Mouse (Mus musculus) fat pad, adult 2 months (tissue): ENCODE results near the gene Esrra.
"Not testable (repeated sequence)": the region's sequence is repeated elsewhere in the genome, so short reads cannot be mapped to it uniquely, and the experiment has no call there.

Source experiments
- DNase-seq: peaks from one replicate; pipeline ENCODE4 v3.0.0-alpha.2; 2011; ENCODE audit warnings: low read depth, low spot score; ENCODE audit errors: extremely low read depth

Esrra gene

GRCm38 (mm10) chr19:6906199-6906598 lies 15.4 kb downstream of the Esrra start:
- DNase-seq = no peak

GRCm38 (mm10) chr19:6905498-6906159 lies 16.0 kb downstream of the Esrra start:
- DNase-seq = no peak

GRCm38 (mm10) chr19:6904846-6905245 lies 16.8 kb downstream of the Esrra start:
- no peak for DNase-seq

- no peak for DNase-seq
These were observed 18.6 kb downstream of the Esrra start for GRCm38 (mm10) chr19:6903031-6903430.

GRCm38 (mm10) chr19:6899641-6900040 lies 22.0 kb downstream of the Esrra start:
- no peak for DNase-seq

- not testable (repeated sequence) for DNase-seq
These were observed 25.9 kb downstream of the Esrra start for GRCm38 (mm10) chr19:6895608-6896305.

GRCm38 (mm10) chr19:6893731-6894451 lies 27.7 kb downstream of the Esrra start:
- no peak for DNase-seq

GRCm38 (mm10) chr19:6892512-6892911 lies 29.1 kb downstream of the Esrra start:
- no peak for DNase-seq

GRCm38 (mm10) chr19:6877965-6878364 lies 43.6 kb downstream of the Esrra start:
- DNase-seq = no peak

GRCm38 (mm10) chr19:6876799-6877198 lies 44.8 kb downstream of the Esrra start:
- no peak for DNase-seq

- no peak for DNase-seq
These were observed 45.8 kb downstream of the Esrra start for GRCm38 (mm10) chr19:6875834-6876233.

- DNase-seq = no peak
These were observed 47.4 kb downstream of the Esrra start for GRCm38 (mm10) chr19:6874257-6874656.

GRCm38 (mm10) chr19:6872701-6873100 lies 48.9 kb downstream of the Esrra start:
- no peak for DNase-seq

- no peak for DNase-seq
These were observed 49.9 kb downstream of the Esrra start for GRCm38 (mm10) chr19:6871574-6872271.

- no peak for DNase-seq
These were observed 52.3 kb downstream of the Esrra start for GRCm38 (mm10) chr19:6869355-6869754.

GRCm38 (mm10) chr19:6861451-6861850 lies 60.2 kb downstream of the Esrra start:
- no peak for DNase-seq
